Mouse (Mus musculus) hindlimb bud, embryonic 11.5 days (tissue): ENCODE data around the gene Ehbp1l1.

Source experiments
- DNase-seq: peaks from one replicate; pipeline ENCODE4 v3.0.0-alpha.2; 2012; ENCODE audit warnings: low read depth, low spot score; ENCODE audit errors: extremely low spot score

Ehbp1l1 gene

DNA sequence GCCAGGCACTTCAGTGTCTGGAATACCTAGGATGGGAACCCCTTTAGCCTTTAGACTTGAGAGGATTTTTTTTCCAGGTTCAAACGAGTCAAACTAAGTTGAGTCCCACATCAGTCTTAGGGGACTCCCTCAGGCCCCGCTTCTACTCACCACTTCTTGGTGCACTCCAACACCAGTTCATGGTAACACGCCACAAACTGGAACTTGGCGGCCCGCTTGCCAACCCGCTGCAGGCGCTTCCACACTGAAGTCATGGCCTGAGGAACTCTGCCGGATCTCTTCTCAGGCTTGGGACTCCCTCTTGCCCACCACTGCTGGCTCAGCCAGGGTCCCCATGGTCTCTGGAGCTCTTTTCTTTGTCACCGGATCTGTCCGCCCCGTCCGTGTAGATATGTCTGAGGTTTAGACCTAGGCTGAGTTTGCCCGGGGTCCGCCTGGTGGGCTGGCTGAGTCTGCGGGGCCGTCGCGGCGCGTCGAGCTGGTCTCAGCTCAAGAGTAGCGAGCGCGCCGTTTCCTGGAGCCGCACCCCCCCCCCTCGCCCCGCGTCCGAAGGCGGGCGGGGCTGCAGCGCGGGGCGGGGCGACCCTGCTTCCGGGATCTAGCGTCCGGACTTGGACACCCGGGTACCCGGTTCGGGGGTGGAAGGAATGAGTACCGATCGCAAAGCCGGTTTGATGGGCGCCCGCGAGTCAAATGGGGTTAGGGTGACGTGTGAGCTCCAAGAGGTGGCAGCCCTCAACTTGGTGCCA is at the start of gene Ehbp1l1:
Ehbp1l1 (minus strand) TSS at position 551 of the 749 bp plus-strand sequence.
- DNase-seq, result no peak

DNA sequence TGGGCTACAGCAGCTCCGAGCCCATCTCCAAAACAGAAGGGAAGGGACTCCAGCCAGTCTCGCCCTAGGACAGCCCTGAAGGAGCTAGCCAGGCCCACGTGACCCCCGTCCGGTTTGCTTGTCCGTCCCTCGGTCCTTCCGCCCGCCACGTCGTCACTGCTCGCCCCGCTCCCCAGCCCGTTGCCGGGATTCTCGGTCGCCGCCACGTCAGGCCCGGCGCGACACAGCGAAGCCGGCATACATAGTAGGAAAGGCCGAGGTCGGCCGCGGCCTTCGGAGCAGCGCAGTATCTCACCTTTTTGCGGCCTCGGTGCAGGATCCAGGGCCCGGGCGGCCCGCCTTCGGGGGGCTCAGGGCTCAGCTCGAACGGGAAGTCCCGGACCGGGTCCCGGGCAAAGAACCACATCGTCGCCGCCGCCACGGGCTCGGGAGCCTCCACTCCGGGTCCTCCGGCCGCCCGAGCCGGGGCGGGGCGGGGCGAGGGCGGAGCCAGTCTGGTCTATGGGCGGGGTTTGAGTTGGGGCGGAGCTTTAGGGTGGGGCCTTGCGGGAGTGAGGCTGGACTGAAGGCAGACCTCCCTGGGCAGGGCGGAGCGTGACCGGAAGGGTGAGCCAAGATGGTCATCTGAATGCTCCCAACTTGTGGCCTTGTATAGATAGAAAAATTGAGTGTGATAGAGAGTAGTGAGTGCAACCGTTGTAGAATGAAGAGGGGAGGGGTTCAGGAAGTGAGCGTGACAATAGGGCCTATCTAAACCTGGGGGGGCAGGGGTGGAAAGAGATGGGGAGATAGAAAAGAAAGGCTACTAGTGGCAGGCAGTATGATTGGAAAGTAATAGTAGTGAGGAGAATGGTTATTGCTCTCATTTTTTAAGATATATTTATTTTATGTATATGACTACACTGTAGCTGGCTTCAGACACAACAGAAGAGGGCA is 45.1 kb upstream of the Ehbp1l1 start, which contains the start of gene Scyl1:
Scyl1 (minus strand) TSS at position 495 of the 936 bp plus-strand sequence.
- DNase-seq, result no peak

DNA sequence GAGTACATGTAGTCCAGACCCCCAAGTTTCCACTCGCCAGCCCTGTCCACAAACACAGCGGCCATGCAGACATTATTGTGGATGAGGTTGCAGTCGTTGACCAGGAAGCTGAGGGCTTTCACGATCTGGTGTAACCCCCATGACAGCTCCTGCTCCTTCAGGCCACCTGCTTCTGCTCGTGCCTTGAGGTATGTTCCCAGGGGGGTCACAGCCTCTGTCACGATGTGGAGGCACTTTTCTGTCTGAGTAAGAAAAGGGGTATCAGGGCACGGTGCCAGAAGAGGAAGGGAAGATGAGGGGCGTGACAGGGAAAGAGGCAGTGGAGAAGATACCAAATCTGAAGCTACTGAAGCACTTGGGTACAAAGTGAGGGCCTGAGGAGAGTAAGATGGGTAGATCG is 44.2 kb upstream of the Ehbp1l1 start:
- DNase-seq, result no peak

DNA sequence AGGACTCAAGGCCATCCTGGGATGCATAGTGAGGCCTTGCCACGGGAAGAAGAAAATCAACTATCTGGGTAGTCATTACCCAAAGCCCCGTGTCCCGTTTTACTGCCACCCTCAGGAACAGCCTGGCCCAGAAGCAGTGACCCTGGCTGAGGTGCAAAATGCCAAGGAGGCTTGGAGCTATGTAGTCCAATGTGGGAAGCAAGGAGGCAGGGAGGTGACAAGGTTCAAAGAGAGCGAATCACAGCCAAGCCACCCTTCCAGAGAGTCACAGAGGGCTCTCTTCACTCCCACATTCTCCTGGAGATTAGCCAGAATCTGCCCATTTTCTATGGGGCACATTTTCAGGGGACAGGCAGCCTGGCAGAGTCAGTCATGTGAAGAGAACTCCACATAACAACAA is 41.2 kb upstream of the Ehbp1l1 start:
- DNase-seq, result no peak

DNA sequence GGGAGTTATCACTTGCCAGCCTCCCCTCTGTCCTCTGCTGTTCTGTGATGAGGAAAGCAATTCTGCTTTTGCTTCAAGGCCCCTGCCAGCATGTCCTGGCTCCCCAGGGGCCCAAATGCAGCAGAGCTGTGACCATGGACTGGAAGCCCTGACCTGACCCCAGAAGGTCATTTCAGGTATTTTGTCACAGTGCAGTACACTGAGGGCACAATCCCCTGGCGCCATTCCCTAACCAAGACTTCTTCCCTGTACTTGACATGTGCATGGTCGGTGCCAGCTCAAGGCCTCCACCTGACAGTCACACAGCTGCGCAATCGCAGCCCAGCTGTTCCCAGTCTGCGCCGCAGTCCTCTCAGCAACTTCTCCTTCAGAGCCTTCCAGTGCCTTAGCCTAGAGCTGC is 37.0 kb upstream of the Ehbp1l1 start:
- DNase-seq, result no peak

DNA sequence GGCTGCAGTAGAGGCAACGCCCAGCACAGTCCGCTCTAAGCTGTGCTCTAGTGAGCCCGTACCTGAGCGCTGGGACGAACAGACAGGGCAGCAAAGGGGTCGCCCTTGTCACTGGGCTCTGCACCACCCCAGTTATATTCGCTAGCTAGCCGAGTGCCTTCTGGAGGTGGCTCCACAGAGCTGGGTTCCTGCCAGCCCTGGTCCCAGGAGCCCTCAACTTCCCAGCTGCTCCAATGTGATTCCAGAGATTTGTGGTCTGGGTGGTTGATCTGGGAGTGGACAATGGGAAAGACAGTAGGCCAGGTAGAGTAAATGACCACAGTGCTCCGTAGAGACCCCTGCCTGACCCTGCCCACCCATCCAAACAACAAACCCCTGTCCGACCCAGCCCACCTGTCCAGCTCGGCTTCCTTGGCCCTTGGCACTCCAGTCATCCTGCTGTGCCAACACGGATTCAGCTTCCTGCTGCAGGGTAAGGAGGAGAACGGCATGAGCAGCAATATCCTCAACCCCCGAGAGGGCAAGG is 32.8 kb upstream of the Ehbp1l1 start:
- DNase-seq, result no peak

DNA sequence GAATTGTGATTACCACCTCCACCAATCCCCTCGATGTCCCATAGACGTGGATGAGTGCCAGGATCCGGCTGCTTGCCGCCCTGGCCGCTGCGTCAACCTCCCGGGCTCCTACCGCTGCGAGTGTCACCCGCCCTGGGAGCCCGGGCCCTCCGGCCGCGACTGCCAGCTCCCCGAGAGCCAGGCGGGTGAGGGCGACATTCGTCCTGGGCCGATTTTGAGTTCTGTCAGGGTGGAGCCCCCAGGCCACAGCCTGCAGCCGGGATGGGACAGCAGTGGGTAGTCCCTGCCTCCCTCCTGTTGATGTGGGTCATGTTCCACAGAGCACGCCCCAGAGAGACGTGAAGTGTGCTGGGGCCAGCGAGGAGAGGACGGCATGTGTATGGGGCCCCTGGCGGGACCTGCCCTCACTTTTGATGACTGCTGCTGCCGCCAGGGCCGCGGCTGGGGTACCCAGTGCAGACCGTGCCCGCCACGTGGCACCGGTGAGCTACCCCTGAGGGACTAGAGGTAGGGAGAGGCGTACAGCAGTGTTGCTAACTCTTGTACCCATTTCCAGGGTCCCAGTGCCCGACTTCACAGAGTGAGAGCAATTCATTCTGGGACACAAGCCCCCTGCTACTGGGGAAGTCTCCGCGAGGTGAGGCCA is 31.0 kb upstream of the Ehbp1l1 start:
- no peak for DNase-seq

DNA sequence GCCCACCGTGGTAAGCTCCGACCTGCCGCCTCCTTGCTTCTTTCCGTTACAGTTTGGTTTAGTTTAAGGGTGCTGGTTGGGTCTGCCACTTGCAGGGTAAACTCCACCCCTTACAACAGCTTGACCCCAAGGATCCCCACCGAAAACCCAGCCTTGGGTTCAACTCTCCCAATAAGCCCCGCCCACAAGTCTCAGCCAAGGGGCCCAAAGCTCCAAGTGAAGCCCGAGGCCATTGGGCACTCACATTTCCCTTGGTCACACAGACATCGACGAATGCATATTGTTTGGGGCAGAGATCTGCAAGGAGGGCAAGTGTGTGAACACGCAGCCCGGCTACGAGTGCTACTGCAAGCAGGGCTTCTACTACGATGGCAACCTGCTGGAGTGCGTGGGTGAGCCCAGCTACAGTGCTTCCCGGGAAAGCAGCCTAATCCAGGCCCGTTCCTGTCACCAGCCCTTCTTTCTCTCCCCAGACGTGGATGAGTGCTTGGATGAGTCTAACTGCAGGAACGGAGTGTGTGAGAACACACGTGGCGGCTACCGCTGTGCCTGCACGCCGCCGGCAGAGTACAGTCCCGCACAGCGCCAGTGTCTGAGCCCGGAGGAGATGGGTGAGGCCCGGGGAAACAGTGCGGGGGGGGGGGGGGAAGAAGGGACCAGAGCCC is 30.3 kb upstream of the Ehbp1l1 start:
- DNase-seq, result no peak

DNA sequence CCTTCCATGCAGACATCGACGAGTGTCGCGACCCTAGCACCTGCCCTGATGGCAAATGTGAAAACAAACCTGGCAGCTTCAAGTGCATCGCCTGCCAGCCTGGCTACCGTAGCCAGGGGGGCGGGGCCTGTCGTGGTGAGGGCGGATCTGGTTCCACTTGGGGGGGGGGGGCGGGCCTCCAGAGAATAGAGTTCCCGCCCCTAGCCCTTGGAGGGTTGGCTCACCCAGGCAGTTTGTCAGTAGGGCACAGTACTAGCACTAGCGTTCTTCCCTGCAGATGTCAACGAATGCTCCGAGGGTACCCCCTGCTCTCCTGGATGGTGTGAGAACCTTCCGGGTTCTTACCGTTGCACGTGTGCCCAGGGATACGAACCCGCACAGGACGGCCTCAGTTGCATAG is 25.6 kb upstream of the Ehbp1l1 start:
- DNase-seq, result no peak

DNA sequence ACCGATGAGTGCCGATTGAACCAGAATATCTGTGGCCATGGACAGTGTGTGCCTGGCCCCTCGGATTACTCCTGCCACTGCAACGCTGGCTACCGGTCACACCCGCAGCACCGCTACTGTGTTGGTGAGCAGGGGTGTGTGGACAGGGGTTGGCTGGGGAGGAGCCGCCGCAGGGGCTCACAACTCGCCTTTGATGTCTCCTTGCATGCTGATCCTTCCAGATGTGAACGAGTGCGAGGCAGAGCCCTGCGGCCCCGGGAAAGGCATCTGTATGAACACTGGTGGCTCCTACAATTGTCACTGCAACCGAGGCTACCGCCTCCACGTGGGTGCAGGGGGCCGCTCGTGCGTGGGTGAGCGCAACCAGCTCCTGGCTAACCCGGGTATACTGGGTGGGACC is 24.8 kb upstream of the Ehbp1l1 start:
- DNase-seq, result no peak

DNA sequence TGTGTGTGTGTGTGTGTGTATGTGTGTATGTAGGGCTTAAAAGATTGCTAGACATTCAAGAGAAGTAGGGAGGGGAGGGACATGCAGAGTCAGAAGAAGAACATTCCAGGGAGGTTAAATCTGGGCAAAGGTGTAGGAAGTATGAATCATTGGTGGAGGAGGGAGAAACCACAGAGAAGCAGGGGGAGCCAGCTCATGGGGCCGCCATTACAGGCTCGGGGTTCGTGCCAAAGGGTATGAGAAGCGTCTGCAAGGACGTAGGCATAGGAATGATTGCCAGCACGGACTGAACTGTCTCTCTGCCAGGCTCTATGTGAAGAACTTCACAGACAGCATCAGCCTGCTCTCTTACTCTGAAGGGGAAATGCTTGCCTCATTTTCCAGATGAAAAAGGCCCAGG is 23.4 kb upstream of the Ehbp1l1 start:
- no peak for DNase-seq

DNA sequence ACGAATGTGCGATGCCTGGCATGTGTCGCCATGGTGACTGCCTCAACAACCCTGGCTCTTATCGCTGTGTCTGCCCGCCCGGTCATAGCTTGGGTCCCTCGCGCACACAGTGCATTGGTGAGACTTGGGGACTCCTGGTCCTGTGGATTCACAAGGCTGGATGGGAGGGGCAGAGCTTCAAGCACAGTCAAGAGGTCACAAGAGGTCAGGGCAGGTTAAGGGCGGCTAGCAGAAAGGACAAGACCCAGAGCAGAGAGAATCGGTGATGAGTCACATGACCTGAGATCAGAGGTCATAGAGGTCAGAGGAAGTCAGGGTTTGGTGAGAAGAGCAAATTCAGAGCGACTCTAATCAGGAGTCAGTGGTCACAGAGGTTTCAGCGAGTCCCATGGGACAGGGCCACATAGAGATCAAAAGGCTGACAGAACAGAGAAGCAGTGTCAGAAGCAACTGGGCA is 20.8 kb upstream of the Ehbp1l1 start:
- DNase-seq, result no peak

DNA sequence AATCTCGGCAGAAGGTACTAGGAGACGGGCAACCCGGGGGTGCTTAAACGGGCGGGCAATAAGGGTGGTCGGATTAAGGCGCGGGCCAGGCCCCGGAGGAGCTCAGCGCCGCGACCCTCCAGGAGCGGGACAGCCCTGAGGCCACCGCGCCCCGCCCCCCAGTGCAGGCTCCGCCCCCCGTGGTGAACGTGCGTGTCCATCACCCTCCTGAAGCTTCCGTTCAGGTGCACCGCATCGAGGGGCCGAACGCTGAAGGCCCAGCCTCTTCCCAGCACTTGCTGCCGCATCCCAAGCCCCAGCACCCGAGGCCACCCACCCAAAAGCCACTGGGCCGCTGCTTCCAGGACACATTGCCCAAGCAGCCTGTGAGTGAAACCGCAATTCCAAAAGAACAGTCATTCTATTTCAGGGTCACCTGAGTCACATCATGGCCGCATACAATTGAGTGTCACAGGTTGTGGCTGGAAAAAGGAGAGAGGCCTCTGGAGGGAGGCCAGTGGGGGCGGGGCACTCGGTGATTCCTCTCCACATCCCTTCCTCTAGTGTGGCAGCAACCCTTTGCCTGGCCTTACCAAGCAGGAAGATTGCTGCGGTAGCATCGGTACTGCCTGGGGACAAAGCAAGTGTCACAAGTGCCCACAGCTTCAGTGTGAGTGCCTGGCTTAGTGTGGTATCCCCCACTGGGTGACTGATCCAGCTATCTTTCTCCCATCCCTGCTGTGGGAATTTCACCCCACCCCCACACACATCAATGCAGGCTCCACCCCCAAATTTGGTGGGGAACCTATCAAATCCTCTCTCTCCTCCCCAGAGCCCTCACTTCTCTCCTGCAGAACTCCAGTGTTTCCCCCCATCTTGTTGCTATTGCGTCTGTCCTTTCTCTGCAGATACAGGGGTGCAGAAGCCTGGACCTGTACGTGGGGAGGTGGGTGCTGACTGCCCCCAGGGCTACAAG is 19.9 kb upstream of the Ehbp1l1 start:
- DNase-seq, result no peak

DNA sequence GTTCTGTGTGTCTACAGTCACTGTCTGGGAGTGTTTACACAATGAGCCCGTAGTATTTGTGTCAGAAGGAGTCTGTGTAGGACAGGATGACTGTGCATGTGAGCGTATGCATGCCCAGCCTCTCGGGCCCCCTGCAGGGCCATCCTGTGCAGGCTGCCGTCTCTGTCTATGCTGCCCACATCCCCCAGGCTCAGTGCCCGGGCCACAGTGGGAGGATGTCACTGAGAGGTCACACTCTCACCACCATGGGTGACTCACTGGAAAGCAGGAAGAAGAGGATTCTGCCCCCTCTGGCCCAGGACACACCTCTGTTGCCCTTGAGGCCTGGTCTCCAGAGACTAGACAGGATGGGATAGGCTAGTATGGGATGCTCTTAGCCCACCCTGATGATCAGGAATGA is 17.5 kb upstream of the Ehbp1l1 start:
- no peak for DNase-seq

DNA sequence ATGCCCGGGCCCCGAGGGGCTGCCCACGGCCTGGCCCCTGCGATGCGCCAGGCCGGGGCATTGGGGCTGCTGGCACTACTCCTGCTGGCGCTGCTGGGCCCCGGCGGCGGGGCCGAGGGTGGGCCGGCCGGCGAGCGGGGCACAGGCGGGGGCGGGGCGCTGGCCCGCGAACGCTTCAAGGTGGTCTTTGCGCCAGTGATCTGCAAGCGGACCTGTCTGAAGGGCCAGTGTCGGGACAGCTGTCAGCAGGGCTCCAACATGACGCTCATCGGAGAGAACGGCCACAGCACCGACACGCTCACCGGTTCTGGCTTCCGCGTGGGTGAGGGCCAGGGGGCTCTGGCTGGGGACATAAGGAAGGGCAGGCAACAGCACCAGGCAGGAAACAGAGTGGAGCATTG is 16.1 kb upstream of the Ehbp1l1 start:
- no peak for DNase-seq

DNA sequence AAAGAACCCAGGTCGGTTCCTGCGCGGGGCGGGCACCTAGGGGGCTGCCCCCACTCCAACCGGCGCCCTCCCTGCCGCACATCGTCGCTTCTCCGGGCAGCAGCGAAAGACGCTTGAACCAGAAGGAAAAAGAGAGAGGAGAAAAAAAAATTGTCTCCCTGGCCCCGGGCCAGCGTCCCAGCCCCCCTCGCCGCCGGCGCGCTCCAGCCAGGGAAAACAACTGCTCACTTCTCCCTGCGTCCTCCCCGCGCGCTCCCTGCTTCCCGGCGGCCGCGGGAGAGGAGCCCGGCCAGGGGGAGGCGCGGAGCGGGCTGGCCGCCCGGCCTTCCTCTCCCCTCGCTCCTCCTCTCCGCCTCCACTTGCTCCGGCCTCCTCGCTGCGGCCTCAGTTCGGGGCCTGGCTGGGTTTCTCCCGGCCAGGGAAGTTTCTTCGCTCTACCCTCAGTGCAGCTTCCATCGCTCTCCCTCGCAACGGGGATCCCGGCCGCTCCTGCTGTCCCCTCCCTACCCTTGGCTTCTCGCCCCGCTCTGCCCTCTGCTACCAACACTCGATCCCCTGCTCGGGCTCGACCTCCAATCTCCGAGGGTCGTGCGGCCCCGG is 15.6 kb upstream of the Ehbp1l1 start:
- DNase-seq, result no peak

DNA sequence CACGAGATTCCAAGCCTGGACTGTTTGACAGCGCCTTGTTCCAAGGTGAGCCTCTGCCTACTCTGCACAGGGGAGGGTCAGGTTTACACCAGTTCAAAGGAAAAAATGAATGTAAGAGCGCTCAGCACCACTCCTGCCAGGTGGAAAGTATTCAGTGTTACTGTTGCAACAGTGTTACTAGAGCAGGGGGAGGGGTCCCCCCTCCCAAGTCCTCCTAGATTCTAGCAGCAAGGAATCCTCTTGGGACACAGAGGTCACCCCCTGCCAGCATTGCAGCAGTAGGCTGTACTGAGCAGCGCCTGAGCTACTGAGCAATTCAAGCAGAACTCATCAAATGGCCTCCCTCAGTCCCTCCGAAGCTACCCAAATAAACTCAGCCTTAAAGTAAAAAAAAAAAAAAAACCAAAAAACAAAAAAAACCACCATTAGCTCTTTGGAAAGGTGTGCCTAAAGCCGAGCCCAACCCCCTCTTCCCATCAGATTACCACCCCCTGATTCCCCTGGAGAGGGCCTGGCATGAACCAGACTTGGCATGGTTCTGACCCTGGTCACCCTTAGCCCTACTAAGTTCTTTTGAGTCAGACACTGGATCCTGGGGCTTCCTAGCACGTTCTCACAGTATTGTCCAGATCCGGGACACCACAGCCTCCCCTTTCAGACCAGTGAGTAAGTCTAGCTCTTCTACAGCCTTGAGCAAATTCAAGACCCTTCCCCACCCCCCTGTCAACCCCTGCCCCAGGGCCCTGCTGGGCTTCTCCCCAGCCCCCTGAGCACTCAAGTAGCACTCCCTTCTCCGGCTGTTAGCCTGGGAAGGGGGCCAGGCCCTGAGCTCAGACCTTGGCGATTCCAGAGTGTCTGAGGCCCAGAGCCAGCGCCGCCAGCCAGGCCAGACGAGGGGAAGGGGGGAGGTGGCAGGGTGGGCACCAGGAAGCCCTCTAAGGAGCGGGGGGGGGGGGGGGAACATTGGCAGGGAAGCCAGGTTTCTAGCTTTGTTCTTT is 14.5 kb upstream of the Ehbp1l1 start, which contains the start of gene Ltbp3:
Ltbp3 (plus strand) TSS at position 585 of the 998 bp plus-strand sequence.
- no peak for DNase-seq

DNA sequence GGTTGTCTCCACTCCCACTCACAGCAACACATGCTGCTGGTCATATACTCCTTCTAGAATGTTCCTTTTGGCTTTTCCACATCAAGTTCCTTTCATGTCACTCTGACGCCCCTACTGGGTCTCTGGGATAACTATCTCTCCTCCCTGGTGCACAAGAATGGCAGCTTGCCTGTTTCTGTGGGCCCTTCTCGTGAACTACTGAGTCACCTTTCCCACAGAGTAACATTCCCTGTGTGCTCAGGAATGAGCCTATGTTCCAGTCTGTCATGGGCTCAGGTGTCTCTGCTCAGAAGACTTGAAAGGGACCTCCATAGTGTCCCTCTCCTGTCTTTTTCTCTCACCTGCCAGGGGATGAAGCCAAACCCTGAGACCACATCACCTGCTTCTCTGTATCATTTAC is 13.3 kb upstream of the Ehbp1l1 start:
- no peak for DNase-seq
